Mouse (Mus musculus) forebrain, embryonic 12.5 days (tissue): ENCODE data around the gene Cep44. TPM values are rescaled to one million over a fixed set of nuclear protein-coding genes. Genes with fewer than 3 reads are reported as not detected.

ENCODE experiments used
- ATAC-seq: fragments of 200-750 bp; cut with Nextera tagmentation; 2 replicates; pipeline ENCODE4 v1.8.0; 2017; ENCODE audit warnings: moderate TSS enrichment; ENCODE audit not compliant: low FRiP score
- H3K27ac ChIP-seq: fragments of 300-500 bp; sonication (generic); 2 replicates; pipeline ENCODE4 v1.5.1; 2016; ENCODE audit warnings: mild to moderate bottlenecking
- H3K27me3 ChIP-seq: fragments of 300-500 bp; sonication (generic); 2 replicates; pipeline ENCODE4 v1.6.1; 2016; ENCODE audit warnings: mild to moderate bottlenecking
- H3K36me3 ChIP-seq: fragments of 300-500 bp; sonication (generic); replicated peaks from 2 replicates; pipeline ENCODE4 v1.6.1; 2016; ENCODE audit warnings: mild to moderate bottlenecking
- H3K4me1 ChIP-seq: fragments of 300-500 bp; sonication (generic); 2 replicates; pipeline ENCODE4 v1.6.1; 2016
- H3K4me2 ChIP-seq: fragments of 300-500 bp; sonication (generic); 2 replicates; pipeline ENCODE4 v1.6.1; 2016; ENCODE audit warnings: mild to moderate bottlenecking, moderate library complexity
- H3K4me3 ChIP-seq: fragments of 300-500 bp; sonication (generic); replicated peaks from 2 replicates; pipeline ENCODE4 v1.5.1; 2016; ENCODE audit warnings: mild to moderate bottlenecking
- H3K9ac ChIP-seq: fragments of 300-500 bp; sonication (generic); 2 replicates; pipeline ENCODE4 v1.6.1; 2016; ENCODE audit warnings: mild to moderate bottlenecking
- H3K9me3 ChIP-seq: fragments of 300-500 bp; sonication (generic); 2 replicates; pipeline ENCODE4 v1.6.1; 2016
- WGBS: fragments of 180-500 bp; shearing (Covaris S2); methylation state at CpG from one replicate; pipeline ENCODE4 v1.1.7; 2016; 5-methylcytosine and 5-hydroxymethylcytosine counted together
- polyA plus RNA-seq: library from polyadenylated mRNA; unstranded; fragments of >200 nt; fragmentation: Nextera tagmentation; extraction: Ambion mirVana; gene quantifications from 2 replicates; pipeline ENCODE4 v1.2.1, GENCODE M21; 2016

Cep44 gene
- polyA plus RNA-seq, 1 experiment from 2014 or later: 39.3 TPM

DNA sequence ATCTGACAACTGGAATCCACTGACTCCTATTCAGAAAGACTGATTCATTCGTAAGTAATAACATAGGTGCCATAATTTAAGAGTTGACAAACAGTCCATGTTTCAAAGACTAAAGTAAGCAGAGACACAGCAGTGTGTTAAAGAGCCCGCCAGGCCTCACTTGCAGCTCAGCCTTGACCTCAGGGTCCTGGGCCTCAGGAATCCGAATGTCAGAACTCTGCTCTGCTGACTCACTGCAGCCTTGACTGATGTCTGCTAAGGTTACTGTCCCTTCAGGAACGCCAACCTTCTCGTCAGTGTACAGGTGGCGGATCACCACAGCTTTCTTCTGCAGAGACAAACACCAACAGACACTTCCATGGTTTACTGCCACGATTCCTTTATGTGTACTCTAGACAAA lies 10.1 kb downstream of the Cep44 start:
- no peak overlapping the region for H3K27ac ChIP-seq
- H3K4me1 ChIP-seq: no peaks in the 10 kb centered on the region
- no peaks in the 10 kb centered on the region for H3K9me3 ChIP-seq
- 89% methylated on average over 7 of the region's 7 CpGs for WGBS
- no peak overlapping the region for H3K4me2 ChIP-seq
- ATAC-seq: no peak
- no peaks in the 10 kb centered on the region for H3K27me3 ChIP-seq
- no peak overlapping the region for H3K9ac ChIP-seq
- no peak overlapping the region for H3K4me3 ChIP-seq
- H3K36me3 ChIP-seq: peaks cover 49% of the 10 kb centered on the region

DNA sequence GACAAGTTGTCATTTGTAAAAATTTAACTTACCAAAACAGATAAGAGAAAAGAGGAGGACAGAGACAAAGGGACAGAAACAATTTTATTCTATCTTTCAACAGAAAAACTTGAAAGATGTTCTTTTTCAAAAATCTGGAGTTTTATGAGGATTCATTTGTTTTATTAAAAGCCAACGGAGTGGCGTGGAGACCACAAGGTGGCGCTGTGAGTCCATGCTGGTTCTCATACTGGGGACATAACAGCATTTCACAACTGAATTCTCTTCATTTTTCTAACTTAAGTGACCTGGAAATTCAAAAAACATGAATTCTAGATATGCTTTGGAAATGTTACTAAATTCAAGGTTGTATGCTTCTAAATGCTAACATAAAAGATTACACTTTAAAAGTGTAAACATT lies 20.5 kb downstream of the Cep44 start:
- 7% methylated on average over 3 of the region's 3 CpGs for WGBS
- Histone ChIP-seq H3K9ac (no peak overlapping the region), H3K9me3 (no peaks in the 10 kb centered on the region), H3K4me2 (no peak overlapping the region), H3K27ac (no peak overlapping the region), H3K36me3 (peaks cover 9% of the 10 kb centered on the region), H3K27me3 (no peaks in the 10 kb centered on the region), H3K4me3 (no peak overlapping the region), H3K4me1 (no peaks in the 10 kb centered on the region)
- ATAC-seq: no peak

DNA sequence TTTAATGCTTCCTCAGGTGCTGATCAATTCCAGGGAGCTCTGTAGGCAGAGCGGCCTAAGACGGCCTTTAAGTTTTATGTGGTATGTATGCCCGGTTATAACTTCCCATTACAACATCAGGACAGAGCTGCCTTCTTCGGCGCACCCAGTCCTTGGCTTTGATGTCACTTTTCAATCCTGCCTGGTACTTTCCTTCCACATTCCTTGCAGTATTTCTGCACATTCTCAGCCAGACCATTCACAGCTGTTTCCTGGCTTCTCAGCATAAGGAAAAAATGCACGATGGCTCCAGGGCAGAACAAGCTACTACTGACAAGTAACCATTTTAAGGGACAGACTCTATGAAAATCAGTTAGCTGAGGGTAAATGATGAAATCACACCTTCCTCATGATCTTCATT lies 22.0 kb downstream of the Cep44 start:
- Histone ChIP-seq H3K4me2 (no peak overlapping the region), H3K27ac (no peak overlapping the region), H3K27me3 (no peaks in the 10 kb centered on the region), H3K4me1 (no peaks in the 10 kb centered on the region), H3K9ac (no peak overlapping the region), H3K9me3 (no peaks in the 10 kb centered on the region), H3K36me3 (peaks cover 9% of the 10 kb centered on the region), H3K4me3 (no peak overlapping the region)
- WGBS: 91% methylated on average over 6 of the region's 6 CpGs
- no peak for ATAC-seq

DNA sequence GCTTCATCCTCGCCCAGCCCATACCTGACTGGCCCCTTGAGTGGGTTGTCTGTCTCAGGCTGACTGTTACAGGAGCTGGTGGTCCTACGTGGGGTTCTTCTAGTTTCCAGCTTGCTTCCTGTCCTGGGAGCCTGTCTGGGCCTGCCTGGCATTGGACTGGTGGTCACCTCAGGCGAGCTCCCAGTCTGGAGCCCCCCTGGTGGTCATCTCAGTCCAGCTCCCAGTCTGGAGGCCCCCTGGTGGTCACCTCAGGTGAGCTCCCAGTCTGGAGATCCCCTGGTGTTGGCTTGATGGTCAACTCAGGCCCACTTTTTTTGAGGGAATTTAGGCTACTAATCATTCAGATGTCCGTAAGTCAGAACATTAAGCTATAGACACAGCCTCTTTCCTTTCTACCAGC lies 29.8 kb downstream of the Cep44 start:
- no peak overlapping the region for H3K9ac ChIP-seq
- no peaks in the 10 kb centered on the region for H3K4me1 ChIP-seq
- 83% methylated on average over 4 of the region's 4 CpGs for WGBS
- no peaks in the 10 kb centered on the region for H3K27me3 ChIP-seq
- no peak overlapping the region for H3K4me3 ChIP-seq
- no peak overlapping the region for H3K27ac ChIP-seq
- H3K36me3 ChIP-seq: no peaks in the 10 kb centered on the region
- ATAC-seq: no peak
- H3K9me3 ChIP-seq: no peaks in the 10 kb centered on the region
- no peak overlapping the region for H3K4me2 ChIP-seq

DNA sequence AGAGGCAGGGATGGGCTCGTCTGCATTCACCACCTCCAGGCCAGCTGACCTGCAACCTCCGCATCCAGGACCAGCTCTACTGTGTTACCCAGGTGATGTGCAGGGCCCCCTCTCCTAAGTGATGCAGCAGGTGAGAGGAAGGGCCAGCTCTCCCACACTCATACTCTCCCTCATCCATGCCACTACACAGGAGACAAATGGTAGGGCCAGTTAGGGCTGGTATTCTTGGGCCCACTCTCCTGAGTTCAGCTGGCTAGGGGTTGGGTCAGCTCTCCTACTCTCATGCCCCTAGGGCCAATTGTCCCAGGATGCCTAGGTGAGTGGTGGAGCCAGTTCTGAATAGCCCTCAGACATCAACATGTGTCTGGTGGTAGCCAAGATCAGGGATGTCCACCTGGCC lies 30.6 kb downstream of the Cep44 start:
- ATAC-seq: no peak

DNA sequence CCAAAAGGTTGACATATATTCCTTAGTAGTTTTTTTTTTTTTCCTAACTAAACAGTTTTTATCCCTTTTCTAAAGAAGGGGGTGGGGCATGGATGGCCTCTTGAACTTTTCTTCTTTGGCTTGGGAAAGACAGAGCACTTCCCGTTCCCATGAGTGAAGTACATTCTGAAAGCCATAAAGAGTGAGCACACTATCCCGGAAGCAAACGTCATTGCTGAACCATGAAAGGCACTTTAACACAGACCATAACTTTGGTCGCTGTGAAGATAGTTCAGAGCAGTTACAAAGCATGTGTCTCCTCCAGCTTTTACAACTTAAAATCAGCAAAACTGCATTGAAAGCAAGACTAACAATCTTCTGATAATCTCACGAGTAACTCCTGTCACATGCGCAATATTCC lies 32.0 kb downstream of the Cep44 start:
- H3K4me3 ChIP-seq: no peak overlapping the region
- 83% methylated on average over 6 of the region's 6 CpGs for WGBS
- no peak for ATAC-seq

More for the DNA sequence above, 30.6 kb downstream of the Cep44 start:
- H3K9me3 ChIP-seq: no peaks in the 10 kb centered on the region
- no peaks in the 10 kb centered on the region for H3K36me3 ChIP-seq
- no peaks in the 10 kb centered on the region for H3K4me1 ChIP-seq
- WGBS: 88% methylated on average over 2 of the region's 2 CpGs
- H3K9ac ChIP-seq: no peak overlapping the region
- no peak overlapping the region for H3K27ac ChIP-seq
- no peak overlapping the region for H3K4me3 ChIP-seq
- H3K4me2 ChIP-seq: no peak overlapping the region
- H3K27me3 ChIP-seq: no peaks in the 10 kb centered on the region

DNA sequence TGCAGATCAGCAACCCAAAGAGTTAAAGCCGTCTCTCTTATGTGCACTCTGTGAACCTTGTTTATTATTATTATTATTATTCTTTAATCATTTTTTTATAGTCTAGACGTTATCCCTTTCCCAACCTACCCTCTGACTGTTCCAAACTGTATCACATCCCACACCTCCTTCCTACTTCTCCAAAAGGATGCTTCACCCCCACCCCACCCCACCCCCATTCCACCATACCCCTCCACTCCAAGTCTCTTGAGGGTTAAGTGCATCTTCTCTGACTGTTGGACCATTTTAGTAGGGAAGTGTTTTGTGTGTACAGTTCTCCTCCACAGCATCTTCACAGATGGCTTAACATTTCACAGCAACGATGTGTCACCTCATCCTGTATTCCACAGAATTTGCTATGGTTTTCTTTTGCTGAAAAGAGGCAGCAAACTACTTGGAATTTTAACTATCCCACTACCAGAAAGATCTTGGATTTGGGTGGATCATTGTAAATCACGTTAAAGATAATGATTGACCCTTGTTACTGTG lies 41.8 kb downstream of the Cep44 start:
- H3K27ac ChIP-seq: no peak overlapping the region
- 73% methylated on average over 4 of the region's 4 CpGs for WGBS
- H3K9me3 ChIP-seq: no peaks in the 10 kb centered on the region
- no peaks in the 10 kb centered on the region for H3K27me3 ChIP-seq
- no peak for ATAC-seq
- H3K36me3 ChIP-seq: no peaks in the 10 kb centered on the region
- no peaks in the 10 kb centered on the region for H3K4me1 ChIP-seq
- no peak overlapping the region for H3K4me2 ChIP-seq
- H3K9ac ChIP-seq: no peak overlapping the region
- no peak overlapping the region for H3K4me3 ChIP-seq

More for the DNA sequence above, 32.0 kb downstream of the Cep44 start:
- Histone ChIP-seq H3K9ac (no peak overlapping the region), H3K36me3 (no peaks in the 10 kb centered on the region), H3K27me3 (no peaks in the 10 kb centered on the region), H3K4me2 (no peak overlapping the region), H3K27ac (no peak overlapping the region), H3K4me1 (no peaks in the 10 kb centered on the region), H3K9me3 (no peaks in the 10 kb centered on the region)

DNA sequence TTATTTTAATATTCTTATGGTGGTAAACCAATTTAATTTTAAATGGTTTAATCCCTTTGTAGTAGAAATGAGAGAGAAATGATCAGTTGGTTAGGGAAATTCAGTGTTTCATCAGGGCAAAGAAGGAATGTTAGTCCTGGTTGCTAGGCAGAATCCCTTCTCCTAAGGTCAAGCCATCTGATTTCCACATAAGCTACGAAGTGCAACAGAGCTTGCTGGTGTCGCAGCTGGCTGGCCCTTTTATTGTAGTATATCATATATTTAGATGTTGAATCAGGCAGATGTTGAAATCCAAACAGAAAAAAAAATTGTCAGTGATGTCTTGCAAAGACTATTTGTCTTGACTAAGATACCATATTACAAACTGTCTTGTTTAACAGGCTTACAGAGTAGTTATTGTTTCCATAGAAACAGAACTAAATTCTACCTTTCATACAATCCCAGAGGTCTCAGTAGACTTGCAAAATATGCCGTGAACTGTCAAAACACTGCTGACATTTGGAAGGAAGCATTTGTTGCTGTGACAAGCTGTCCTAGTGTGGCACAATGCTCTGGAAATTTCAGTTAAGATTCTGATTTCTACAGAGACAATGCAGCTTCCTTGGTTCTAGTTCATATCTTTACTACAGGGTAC lies 42.4 kb downstream of the Cep44 start:
- Histone ChIP-seq H3K36me3 (no peaks in the 10 kb centered on the region), H3K9ac (no peak overlapping the region), H3K27me3 (no peaks in the 10 kb centered on the region), H3K4me2 (no peak overlapping the region), H3K9me3 (no peaks in the 10 kb centered on the region), H3K27ac (no peak overlapping the region), H3K4me1 (no peaks in the 10 kb centered on the region), H3K4me3 (no peak overlapping the region)
- no peak for ATAC-seq
- WGBS: 77% methylated on average over 3 of the region's 3 CpGs

DNA sequence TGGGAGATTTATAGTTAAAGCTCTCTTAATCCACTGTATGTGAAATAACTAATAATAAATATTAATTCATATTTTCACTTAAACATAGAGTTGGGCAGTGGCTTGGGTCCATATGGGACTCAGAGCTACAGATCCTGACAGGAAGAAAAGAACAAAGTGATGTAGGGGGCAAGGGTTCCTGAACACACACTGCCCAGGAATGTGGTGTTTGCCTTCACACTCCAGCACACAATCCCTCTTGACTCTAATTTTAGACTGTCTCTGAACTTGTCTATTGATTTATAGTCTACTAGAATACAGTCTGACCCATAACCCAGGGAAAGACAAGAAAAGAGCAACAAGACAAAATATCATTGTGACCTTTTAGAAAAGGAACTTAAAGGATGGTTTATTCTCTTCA lies 48.9 kb downstream of the Cep44 start:
- Histone ChIP-seq H3K4me1 (no peaks in the 10 kb centered on the region), H3K27ac (no peak overlapping the region), H3K27me3 (no peaks in the 10 kb centered on the region), H3K9ac (no peak overlapping the region), H3K36me3 (no peaks in the 10 kb centered on the region), H3K4me2 (no peak overlapping the region), H3K9me3 (no peaks in the 10 kb centered on the region), H3K4me3 (no peak overlapping the region)
- ATAC-seq: no peak

DNA sequence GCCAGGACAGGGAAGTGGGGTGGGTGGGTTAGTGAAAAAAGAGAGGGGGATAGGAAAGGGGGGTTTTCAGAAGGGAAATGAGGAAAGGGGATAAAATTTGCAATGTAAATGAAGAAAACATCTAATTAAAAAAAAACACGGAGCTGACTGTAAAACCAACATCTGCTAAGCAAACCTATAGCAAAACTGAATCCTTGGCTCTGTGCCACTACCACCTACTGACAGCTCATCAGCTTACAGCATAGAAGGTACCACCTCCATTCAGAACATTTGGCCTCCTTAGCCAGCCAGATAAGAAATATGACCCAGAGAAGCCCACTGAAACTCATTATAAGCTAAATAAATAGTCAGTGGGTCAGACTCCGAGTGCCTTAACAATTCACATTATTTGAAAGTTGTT lies 61.4 kb downstream of the Cep44 start:
- Histone ChIP-seq H3K4me3 (no peak overlapping the region), H3K9ac (no peak overlapping the region), H3K36me3 (no peaks in the 10 kb centered on the region), H3K9me3 (no peaks in the 10 kb centered on the region), H3K27me3 (no peaks in the 10 kb centered on the region), H3K27ac (no peak overlapping the region), H3K4me1 (no peaks in the 10 kb centered on the region), H3K4me2 (no peak overlapping the region)
- no peak for ATAC-seq
- WGBS: 44% methylated on average over 2 of the region's 2 CpGs

DNA sequence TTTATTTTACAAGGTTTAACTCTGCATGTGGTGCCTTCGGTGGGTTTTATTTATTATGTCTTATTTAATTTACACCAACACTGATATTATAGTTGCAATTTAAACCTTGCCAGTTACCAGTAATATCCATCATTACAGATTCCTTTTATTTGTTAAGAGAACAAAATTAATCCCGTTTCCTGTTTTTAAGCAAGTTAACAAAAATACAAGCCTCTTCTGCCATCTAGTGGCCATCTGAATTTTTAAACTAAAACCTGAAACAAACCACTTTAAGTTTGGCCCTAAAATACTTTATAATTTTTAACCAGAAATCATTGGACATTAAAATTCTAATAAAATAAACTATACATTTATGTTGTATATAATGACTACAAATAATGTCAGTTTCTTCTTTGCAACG lies 64.8 kb downstream of the Cep44 start:
- Histone ChIP-seq H3K4me2 (no peak overlapping the region), H3K36me3 (no peaks in the 10 kb centered on the region), H3K4me1 (no peaks in the 10 kb centered on the region), H3K27me3 (no peaks in the 10 kb centered on the region), H3K4me3 (no peak overlapping the region), H3K27ac (no peak overlapping the region), H3K9me3 (no peaks in the 10 kb centered on the region), H3K9ac (no peak overlapping the region)
- 50% methylated on average over 3 of the region's 3 CpGs for WGBS
- no peak for ATAC-seq
